Mouse (Mus musculus): ENCODE measurements around the gene Lair1.

Gene Lair1

DNA sequence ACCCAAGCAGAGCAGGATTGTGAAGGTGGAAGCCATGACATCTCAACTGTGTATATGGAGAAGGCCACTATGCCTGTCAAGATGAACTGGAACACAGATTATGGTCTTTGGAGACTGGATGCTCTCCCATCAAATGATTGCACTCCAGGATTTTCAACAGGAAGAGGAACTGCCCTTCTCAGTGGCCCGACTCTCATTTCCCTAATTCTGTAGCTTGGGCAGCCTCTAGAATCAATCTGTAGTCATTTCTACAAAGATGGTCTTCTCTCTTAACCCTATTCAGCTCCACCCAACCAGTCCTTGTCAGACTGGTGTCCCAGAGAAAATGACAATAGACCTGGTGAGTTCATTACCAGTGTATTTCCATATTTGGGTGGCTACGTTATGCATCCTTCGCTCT, 105.6 kb downstream of the Lair1 start:
- no peak for DNase-seq

Data from right cerebral cortex, postnatal 4 days (tissue).